Comparison of ENCODE assay signal across 9 mouse cellular contexts in genomic region chr14:55116425-55117200, GRCm38 (mm10). TPM values are rescaled to one million over a fixed set of nuclear protein-coding genes. Genes with fewer than 3 reads are reported as not detected.
A peak's percentile ranks its signal among the peaks of the same experiment; 100 is the strongest.
DNase-seq lines count a peak whose midpoint lies in the region; ATAC-seq and TF ChIP-seq lines count a peak whose summit lies in the region.
"Had no signal": no experiment of that assay in that cellular context is flagged by ENCODE, and none has a peak within 500 bp of the region (broad histone marks: within the 10 kb centered on the region; RNA-seq: fewer than 3 reads in every experiment).

Gene Jph4 (minus strand): TSS chr14:55116935.

- peaks cover 25% of the 10 kb centered on the region for H3K27me3 ChIP-seq in forebrain, embryonic 13.5 days

- H3K9me3 ChIP-seq in ES-E14 (ENCODE audit: control insufficient read depth, insufficient read depth, low read depth, low read length) = no peaks in the 10 kb centered on the region
- no peaks in the 10 kb centered on the region for H3K9me3 ChIP-seq in forebrain, embryonic 13.5 days (replicated peaks)

- no peak for TF ChIP-seq CTCF in olfactory bulb, adult 2 months (IDR thresholded peaks at IDR 0.05; ENCODE audit: insufficient read depth, low read depth, low read length)

- H3K4me1 ChIP-seq in ES-E14 (ENCODE audit: control insufficient read depth in 2 of 2, insufficient read depth in 2 of 2, low read length in 2 of 2, poor library complexity in 1 of 2) = peaks cover 5 to 11% of the 10 kb centered on the region in 2 experiments; a peak in 3 of 4 replicates
- H3K4me1 ChIP-seq in forebrain, embryonic 13.5 days = peaks cover 47% of the 10 kb centered on the region
- H3K4me1 ChIP-seq in olfactory bulb, adult 2 months (ENCODE audit: control insufficient read depth, insufficient read depth, low read length) = peaks cover 31% of the 10 kb centered on the region

- in situ Hi-C loops in ES-E14 (cut with MboI; ENCODE audit: low sequenced_read_pairs in 2 of 2, unreplicated experiment in 2 of 2) = no loop called here

- peak within 1 kb of the TSS; percentile 98 for H3K4me2 ChIP-seq in forebrain, embryonic 13.5 days

- ATAC-seq in cerebellum, adult (ENCODE audit: insufficient number of reproducible peaks, low FRiP score, low TSS enrichment) = peak; percentile 26
- ATAC-seq in forebrain, embryonic 13.5 days = peak; percentile 57
- ATAC-seq in erythroid progenitor cell, adult 5-6 weeks (replicated peaks; ENCODE audit: low FRiP score, poor library complexity, severe bottlenecking) = no peak

- TF ChIP-seq POLR2A in olfactory bulb, adult 2 months (IDR thresholded peaks at IDR 0.05; ENCODE audit: insufficient read depth, low read depth, low read length) = peak; percentile 32; the same call in 1 of the 2 replicates

- H3K9ac ChIP-seq in ES-E14 (ENCODE audit: insufficient read depth, low read depth, low read length, poor library complexity, severe bottlenecking) = peak within 1 kb of the TSS; percentile 62
- H3K9ac ChIP-seq in forebrain, embryonic 13.5 days = peak within 1 kb of the TSS; percentile 87

- H3K27ac ChIP-seq in ES-E14 (ENCODE audit: insufficient read depth, low read depth, low read length, poor library complexity, severe bottlenecking) = no peak within 1 kb of the TSS
- H3K27ac ChIP-seq in forebrain, embryonic 13.5 days = peak within 1 kb of the TSS; percentile 88
- peak within 1 kb of the TSS; percentile 96 for H3K27ac ChIP-seq in olfactory bulb, adult 2 months (ENCODE audit: insufficient read depth, low read depth, low read length)

- 5% methylated on average over 21 of the region's 21 CpGs for WGBS in forebrain, embryonic 13.5 days
- 10% methylated on average over 21 of the region's 21 CpGs for WGBS in olfactory bulb, adult 2 months

- DNase-seq in cerebellum, postnatal 4 days (ENCODE audit: low spot score in 2 of 2) = no peak
- DNase-seq in ES-E14 (ENCODE audit: low read depth, low spot score) = no peak
- peak in 1 of 2 experiments; percentile 66 for DNase-seq in layer of hippocampus, postnatal 25 days (ENCODE audit: extremely low spot score in 1 of 2, low spot score in 1 of 2)
- DNase-seq in kidney, adult 18-20 months = no peak

- H3K36me3 ChIP-seq in ES-E14 (ENCODE audit: control insufficient read depth, insufficient read depth, low read length, poor library complexity, severe bottlenecking) = no peaks in the 10 kb centered on the region
- peaks cover 11% of the 10 kb centered on the region for H3K36me3 ChIP-seq in forebrain, embryonic 13.5 days (ENCODE audit: poor library complexity, severe bottlenecking)

- H3K4me3 ChIP-seq in ES-E14 (ENCODE audit: insufficient read depth in 1 of 2, low read depth in 1 of 2, low read length in 2 of 2, poor library complexity in 1 of 2, severe bottlenecking in 1 of 2) = peak within 1 kb of the TSS; percentile 66 to 89
- H3K4me3 ChIP-seq in forebrain, embryonic 13.5 days = peak within 1 kb of the TSS; percentile 76
- H3K4me3 ChIP-seq in olfactory bulb, adult 2 months (ENCODE audit: insufficient read depth, low read depth, low read length) = peak within 1 kb of the TSS; percentile 94

TF ChIP-seq in ES-E14, 5 proteins besides CTCF, POLR2A, EP300 and RAD21:
- no peak for TF ChIP-seq ZC3H11A (IDR thresholded peaks at IDR 0.05; ENCODE audit: borderline replicate concordance, low read depth, low read length)
- TF ChIP-seq CHD2 (IDR thresholded peaks at IDR 0.05; ENCODE audit: low read depth, low read length) = no peak
- no peak for TF ChIP-seq MAFK (IDR thresholded peaks at IDR 0.05; ENCODE audit: insufficient read depth, low read depth, low read length)
- no peak for TF ChIP-seq ZNF384 (IDR thresholded peaks at IDR 0.05; ENCODE audit: low read depth, low read length)
- no peak for TF ChIP-seq HCFC1 (IDR thresholded peaks at IDR 0.05; ENCODE audit: borderline replicate concordance, insufficient read depth, low read length)

RNA-seq across cellular contexts. Expression of gene Jph4, which starts in this region (rescaled TPM):
- total RNA-seq in ES-E14 (2012; rRNA removed) = 1.7 and 3.8 TPM in 2 replicates
- polyA plus RNA-seq in forebrain, embryonic 13.5 days (2015; fragmentation: Nextera tagmentation; extraction: Ambion mirVana) = 17.5 and 17.7 TPM in 2 replicates
- 100 to 1,000 TPM; 422 to 463 TPM for total RNA-seq in layer of hippocampus, postnatal 25 days (2021)
- polyA plus RNA-seq in olfactory bulb, adult 2 months (2012; ENCODE audit: insufficient read depth, insufficient read length, low replicate concordance, missing spikeins) = not detected in 2 replicates
- total RNA-seq in erythroid progenitor cell, adult 5-6 weeks (2015; ENCODE audit: low replicate concordance) = not detected in 2 replicates
- total RNA-seq in erythroid progenitor cell, adult 5-6 weeks (2017; ENCODE audit: low replicate concordance) = not detected in 2 replicates
- polyA plus RNA-seq: C2C12 had no signal

Comparison
In these comparisons a context has a peak if more than half of its experiments do, and no peak if none do; other contexts are left out.
1. RNA of gene Jph4 (total RNA-seq): 422 to 463 TPM in layer of hippocampus, postnatal 25 days; 1.7 to 3.8 TPM in ES-E14 and not detected in erythroid progenitor cell, adult 5-6 weeks; every median in the first group is over 10 times any median in the second.
2. Peak in every context shown above with its lines, with median percentiles within 50 percentile points of each other: H3K4me3 ChIP-seq.